Mouse (Mus musculus) CH12.LX (cell line): ENCODE results near the gene Abcd3.
"Not testable (repeated sequence)": the region's sequence is repeated elsewhere in the genome, so short reads cannot be mapped to it uniquely, and the experiment has no call there.

Experiments
- CTCF ChIP-seq, 2 experiments: IDR thresholded peaks in 1 of 2; conservative IDR thresholded peaks in 1 of 2; 2 replicates each; pipeline ENCODE4 v1.5.1; 2011 to 2012; ENCODE audit warnings: low read depth in 2 of 2, low read length in 2 of 2, improper control_type of control experiment in 1 of 2, inconsistent platforms in 1 of 2, mild to moderate bottlenecking in 1 of 2, moderate library complexity in 1 of 2
- JUND ChIP-seq: conservative IDR thresholded peaks from 2 replicates; pipeline ENCODE4 v1.6.1; 2011; ENCODE audit warnings: low read depth, low read length, improper control_type of control experiment
- MAX ChIP-seq: IDR thresholded peaks from 2 replicates; pipeline ENCODE4 v1.6.1; 2011; ENCODE audit warnings: low read length, improper control_type of control experiment
- MXI1 ChIP-seq: IDR thresholded peaks from 2 replicates; pipeline ENCODE4 v1.6.1; 2011; ENCODE audit warnings: mild to moderate bottlenecking, low read depth, low read length, improper control_type of control experiment
- MYC ChIP-seq: IDR thresholded peaks from 2 replicates; pipeline ENCODE4 v1.6.1; 2011; ENCODE audit warnings: low read depth, mild to moderate bottlenecking, improper control_type of control experiment, low read length
- NRF1 ChIP-seq: IDR thresholded peaks from 2 replicates; pipeline ENCODE4 v1.6.1; 2014; ENCODE audit warnings: low read depth, mild to moderate bottlenecking, inconsistent platforms, low read length, improper control_type of control experiment, moderate library complexity
- PAX5 ChIP-seq: IDR thresholded peaks from 2 replicates; pipeline ENCODE4 v1.6.1; 2012; ENCODE audit warnings: low read length, inconsistent platforms, mixed read lengths
- POLR2A ChIP-seq: IDR thresholded peaks from 2 replicates; pipeline ENCODE4 v1.6.1; 2011; ENCODE audit warnings: low read depth, mild to moderate bottlenecking, improper control_type of control experiment, low read length
- RAD21 ChIP-seq: IDR thresholded peaks from 2 replicates; pipeline ENCODE4 v1.6.1; 2011; ENCODE audit warnings: low read depth, mild to moderate bottlenecking, low read length, improper control_type of control experiment, moderate library complexity
- RCOR1 ChIP-seq: conservative IDR thresholded peaks from 2 replicates; pipeline ENCODE4 v1.6.1; 2012; ENCODE audit warnings: low read depth, mild to moderate bottlenecking, inconsistent platforms, low read length, improper control_type of control experiment
- USF1 ChIP-seq: IDR thresholded peaks from 2 replicates; pipeline ENCODE4 v1.6.1; 2014; ENCODE audit warnings: low read depth, mild to moderate bottlenecking, inconsistent platforms, low read length, improper control_type of control experiment
- USF2 ChIP-seq: conservative IDR thresholded peaks from 2 replicates; pipeline ENCODE4 v1.6.1; 2011; ENCODE audit warnings: low read depth, low read length, improper control_type of control experiment
- ZKSCAN1 ChIP-seq: IDR thresholded peaks from 2 replicates; pipeline ENCODE4 v1.6.1; 2012; ENCODE audit warnings: low read depth, inconsistent platforms, low read length, improper control_type of control experiment, borderline replicate concordance

DNA sequence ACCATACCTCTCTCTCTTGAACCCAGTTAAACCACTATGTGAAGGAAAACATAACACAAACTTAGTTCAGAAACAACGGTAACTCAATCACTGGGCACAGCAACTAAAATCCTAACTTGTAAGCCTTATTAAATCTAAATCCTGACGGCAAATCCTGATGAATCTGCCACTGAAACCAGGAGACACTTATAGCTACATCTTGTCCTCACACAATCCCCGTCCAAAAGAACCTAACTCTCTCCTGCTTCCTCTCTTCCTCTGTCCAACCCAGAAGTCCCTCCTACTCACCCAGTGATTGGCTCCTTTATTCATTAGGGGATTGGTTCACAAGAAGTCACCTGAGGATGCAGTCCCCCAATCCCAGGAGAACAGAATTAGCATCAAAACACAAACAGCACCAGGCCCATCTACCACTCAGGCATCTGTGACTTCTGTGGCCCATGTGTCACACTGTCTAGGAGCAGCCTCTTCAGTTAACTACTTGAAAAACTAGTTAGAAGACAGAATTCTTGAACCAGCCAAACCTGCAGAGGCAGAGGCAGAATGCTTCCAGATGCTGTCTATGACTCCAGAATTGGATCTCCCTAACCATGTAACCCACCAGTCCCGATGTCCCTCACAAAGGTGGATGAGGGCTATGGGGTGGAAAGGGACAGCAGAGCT is 73.8 kb downstream of the Abcd3 start:
- TF ChIP-seq MXI1; JUND; RAD21; CTCF (conservative IDR thresholded peaks at IDR 0.05 in 1 of 2, IDR thresholded peaks at IDR 0.05 in 1 of 2; ENCODE audit: low read depth in 2 of 2, low read length in 2 of 2); NRF1; RCOR1; PAX5; USF2; MAX; USF1; POLR2A; ZKSCAN1; MYC: not testable (repeated sequence)
